Mouse (Mus musculus): ENCODE data around the gene Spon1.

DNA sequence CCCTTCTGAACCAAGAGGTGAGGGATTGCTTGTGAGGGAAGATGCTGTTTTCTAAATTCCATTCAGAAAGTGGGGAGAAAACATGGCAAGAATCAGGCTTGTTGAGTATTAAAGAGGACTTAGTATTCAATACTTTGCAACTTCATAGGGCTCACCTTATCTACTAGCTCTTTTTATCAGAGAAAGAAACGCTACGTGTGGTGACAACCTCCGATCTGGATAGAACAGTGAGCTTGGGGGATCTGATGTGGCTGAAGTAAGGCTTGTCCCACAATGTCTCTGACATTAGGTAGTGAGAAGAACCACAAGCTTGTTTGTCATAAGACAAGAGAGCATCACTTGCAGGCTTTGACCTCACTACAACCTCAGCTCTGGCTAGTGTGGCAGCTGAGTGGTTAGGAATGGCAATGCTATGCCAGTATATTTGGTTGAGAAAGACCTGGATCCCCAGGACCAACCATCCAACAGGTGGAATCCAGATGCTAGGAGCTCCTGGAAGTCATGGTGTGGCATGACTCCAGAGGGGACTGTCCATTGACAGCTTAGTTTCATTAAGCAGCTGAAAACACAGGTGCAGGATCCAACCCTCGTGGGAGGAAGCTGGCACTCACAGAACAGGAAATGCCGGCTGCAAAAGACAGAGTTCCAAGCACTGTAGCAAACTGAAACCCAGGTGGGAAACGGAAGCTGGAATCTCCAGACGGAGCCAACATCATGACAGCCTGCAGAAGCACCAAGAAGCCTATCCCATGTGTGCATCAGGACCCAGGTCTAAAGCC lies 81.4 kb downstream of the Spon1 start:
- TF ChIP-seq CTCF (IDR thresholded peaks at IDR 0.05; ENCODE audit: borderline replicate concordance, extremely low read depth, insufficient read depth, insufficient read length), result no peak
- no peak for TF ChIP-seq POLR2A (IDR thresholded peaks at IDR 0.05; ENCODE audit: borderline replicate concordance, extremely low read depth, insufficient read depth, insufficient read length, poor library complexity, severe bottlenecking)
